In the genomic region with DNA sequence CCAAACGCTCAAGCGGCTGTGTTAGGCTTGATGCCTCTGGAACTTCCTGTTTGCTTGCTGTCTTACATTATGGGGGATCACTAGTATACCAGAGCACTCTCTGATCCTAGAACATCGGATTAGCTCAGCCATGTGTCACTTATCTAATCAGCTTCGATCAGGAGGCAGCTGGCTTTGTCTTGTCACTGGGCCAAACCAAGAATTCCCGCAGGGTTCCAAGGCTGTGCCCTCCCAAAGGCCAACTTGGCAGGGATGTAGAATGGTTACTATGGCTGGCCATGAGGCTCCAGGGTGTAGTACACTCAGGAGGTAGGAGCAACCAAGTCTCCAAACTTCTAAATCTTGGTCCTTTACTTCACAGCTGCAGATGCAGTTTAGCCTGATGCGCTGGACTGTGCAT, we compare ENCODE assay signal across 8 mouse cellular contexts. TPM values are rescaled to one million over a fixed set of nuclear protein-coding genes. Genes with fewer than 3 reads are reported as not detected.
A peak's percentile ranks its signal among the peaks of the same experiment; 100 is the strongest.
DNase-seq lines count a peak whose midpoint lies in the region; ATAC-seq lines count a peak whose summit lies in the region.

No protein-coding gene starts in this region.

- H3K27me3 ChIP-seq in heart, embryonic 16.5 days (ENCODE audit: control insufficient read depth, insufficient read depth, low read length): no peaks in the 10 kb centered on the region

- no peaks in the 10 kb centered on the region for H3K9me3 ChIP-seq in heart, embryonic 16.5 days (replicated peaks; ENCODE audit: control insufficient read depth, low read length)

- H3K4me3 ChIP-seq in heart, embryonic 16.5 days (ENCODE audit: low read length): peak overlapping the region; percentile 92; the same call in 1 of the 2 replicates
- peak overlapping the region; percentile 71 for H3K4me3 ChIP-seq in macrophage (ENCODE audit: inconsistent target)

- 31% methylated on average over 6 of the region's 6 CpGs for WGBS in heart, embryonic 16.5 days
- WGBS in macrophage (ENCODE audit: missing documents): 37% methylated on average over 6 of the region's 6 CpGs

- H3K79me2 ChIP-seq in macrophage (ENCODE audit: inconsistent target): peaks cover 49% of the 10 kb centered on the region

- peaks cover 18% of the 10 kb centered on the region for H3K36me3 ChIP-seq in heart, embryonic 16.5 days (ENCODE audit: control insufficient read depth, insufficient read depth)
- H3K36me3 ChIP-seq in macrophage (ENCODE audit: inconsistent target): peaks cover 21% of the 10 kb centered on the region

- H3K9ac ChIP-seq in heart, embryonic 16.5 days (ENCODE audit: low read length): peak overlapping the region; percentile 72

- H3K4me1 ChIP-seq in heart, embryonic 16.5 days (ENCODE audit: control insufficient read depth, insufficient read depth, low read length): peaks cover 22% of the 10 kb centered on the region

- ATAC-seq in heart, embryonic 16.5 days (replicated peaks; ENCODE audit: extremely low read depth, insufficient read depth, low FRiP score): no peak

- DNase-seq in cerebellum, adult 11-12 months: peak; percentile 66
- no peak for DNase-seq in cerebellum, adult 9-10 months
- DNase-seq in 3134 (ENCODE audit: extremely low read depth, insufficient read length, low spot score): peak; percentile 61
- DNase-seq in cerebellum, adult 9-11 months: peak; percentile 70
- DNase-seq in layer of hippocampus, postnatal 14 days (ENCODE audit: low spot score in 2 of 2): no peak
- DNase-seq in right cerebral cortex, postnatal 36 days (ENCODE audit: low spot score in 2 of 2): no peak

- H3K27ac ChIP-seq in heart, embryonic 16.5 days (ENCODE audit: low read length): peak overlapping the region; percentile 87
- peak overlapping the region; percentile 98 for H3K27ac ChIP-seq in macrophage

- peak overlapping the region; percentile 74 for H3K4me2 ChIP-seq in heart, embryonic 16.5 days (ENCODE audit: low read depth, low read length)

RNA-seq across cellular contexts. Expression of gene Cdt1, which starts 1.0 kb away (rescaled TPM):
- polyA plus RNA-seq in heart, embryonic 16.5 days (2015; fragmentation: Nextera tagmentation; extraction: Ambion mirVana): 27.9 and 29.0 TPM in 2 replicates
- total RNA-seq in macrophage (2018; cell fraction: chromatin; rRNA removed): 10 to 100 TPM in 24 of 26 experiments, 1 to 10 TPM in 2; 5.9 to 60.1 (median 21.2) TPM
- 10 to 100 TPM; 14.4 to 42.5 (median 21.0) TPM for total RNA-seq in macrophage (2018; cell fraction: cytosol; rRNA removed)
- total RNA-seq in macrophage (2018; cell fraction: nucleus; rRNA removed): 10 to 100 TPM; 11.5 to 96.2 (median 21.4) TPM
- 11.1 to 84.7 TPM (median 15.5 TPM) in 3 replicates for polyA plus RNA-seq in macrophage (2018)
- 1 to 10 TPM; 2.0 to 2.9 TPM for total RNA-seq in layer of hippocampus, postnatal 14 days (2021)

RNA-seq across cellular contexts. Expression of gene Aprt, which starts 9.9 kb away (rescaled TPM):
- polyA plus RNA-seq in heart, embryonic 16.5 days (2015; fragmentation: Nextera tagmentation; extraction: Ambion mirVana): 159 and 204 TPM in 2 replicates
- total RNA-seq in macrophage (2018; cell fraction: chromatin; rRNA removed): 10 to 100 TPM; 16.7 to 82.3 (median 52.8) TPM
- total RNA-seq in macrophage (2018; cell fraction: cytosol; rRNA removed): 100 to 1,000 TPM; 122 to 199 (median 155) TPM
- 100 to 1,000 TPM in 4 of 26 experiments, 10 to 100 TPM in 22; 46.0 to 149 (median 72.7) TPM for total RNA-seq in macrophage (2018; cell fraction: nucleus; rRNA removed)
- 89.7 to 305 TPM (median 145 TPM) in 3 replicates for polyA plus RNA-seq in macrophage (2018)
- 10 to 100 TPM; 74.0 to 82.4 TPM for total RNA-seq in layer of hippocampus, postnatal 14 days (2021)

RNA-seq across cellular contexts. Expression of gene Piezo1, which starts 15.6 kb away (rescaled TPM):
- 13.5 and 15.3 TPM in 2 replicates for polyA plus RNA-seq in heart, embryonic 16.5 days (2015; fragmentation: Nextera tagmentation; extraction: Ambion mirVana)
- 1,000 to 10,000 TPM in 3 of 26 experiments, 100 to 1,000 TPM in 22, 10 to 100 TPM in 1; 87.6 to 1,687 (median 236) TPM for total RNA-seq in macrophage (2018; cell fraction: chromatin; rRNA removed)
- total RNA-seq in macrophage (2018; cell fraction: cytosol; rRNA removed): 100 to 1,000 TPM in 1 of 26 experiments, 10 to 100 TPM in 25; 40.5 to 139 (median 66.7) TPM
- 100 to 1,000 TPM; 100 to 685 (median 171) TPM for total RNA-seq in macrophage (2018; cell fraction: nucleus; rRNA removed)
- polyA plus RNA-seq in macrophage (2018): 43.2 to 134 TPM (median 57.2 TPM) in 3 replicates
- total RNA-seq in layer of hippocampus, postnatal 14 days (2021): 1 to 10 TPM; 5.1 to 6.5 TPM

RNA-seq across cellular contexts. Expression of gene Galns, which starts 44.5 kb away (rescaled TPM):
- 10.0 and 10.4 TPM in 2 replicates for polyA plus RNA-seq in heart, embryonic 16.5 days (2015; fragmentation: Nextera tagmentation; extraction: Ambion mirVana)
- total RNA-seq in macrophage (2018; cell fraction: chromatin; rRNA removed): 10 to 100 TPM; 10.3 to 60.8 (median 33.9) TPM
- total RNA-seq in macrophage (2018; cell fraction: cytosol; rRNA removed): 100 to 1,000 TPM in 8 of 26 experiments, 10 to 100 TPM in 18; 70.1 to 132 (median 87.3) TPM
- 100 to 1,000 TPM in 6 of 26 experiments, 10 to 100 TPM in 20; 33.0 to 130 (median 90.1) TPM for total RNA-seq in macrophage (2018; cell fraction: nucleus; rRNA removed)
- 70.7 to 140 TPM (median 99.8 TPM) in 3 replicates for polyA plus RNA-seq in macrophage (2018)
- total RNA-seq in layer of hippocampus, postnatal 14 days (2021): 10 to 100 TPM; 10.9 to 11.0 TPM

RNA-seq across cellular contexts. Expression of gene Trappc2l, which starts 44.7 kb away (rescaled TPM):
- polyA plus RNA-seq in heart, embryonic 16.5 days (2015; fragmentation: Nextera tagmentation; extraction: Ambion mirVana): 58.2 and 60.1 TPM in 2 replicates
- total RNA-seq in macrophage (2018; cell fraction: chromatin; rRNA removed): 100 to 1,000 TPM in 1 of 26 experiments, 10 to 100 TPM in 24, 1 to 10 TPM in 1; 9.3 to 112 (median 48.1) TPM
- total RNA-seq in macrophage (2018; cell fraction: cytosol; rRNA removed): 10 to 100 TPM; 46.6 to 71.7 (median 62.5) TPM
- total RNA-seq in macrophage (2018; cell fraction: nucleus; rRNA removed): 10 to 100 TPM; 19.8 to 65.7 (median 38.5) TPM
- 54.4 to 79.3 TPM (median 76.9 TPM) in 3 replicates for polyA plus RNA-seq in macrophage (2018)
- 10 to 100 TPM; 75.0 to 78.4 TPM for total RNA-seq in layer of hippocampus, postnatal 14 days (2021)

Comparison
In these comparisons a context has a peak if more than half of its experiments do, and no peak if none do; other contexts are left out.
1. DNase-seq: peak in cerebellum, adult 11-12 months (single experiment), 3134 (single experiment) and cerebellum, adult 9-11 months (single experiment); none in cerebellum, adult 9-10 months (single experiment), layer of hippocampus, postnatal 14 days (0 of 2) and right cerebral cortex, postnatal 36 days (0 of 2).